Mouse (Mus musculus): ENCODE data around the gene Cep55.

- TF ChIP-seq CTCF (IDR thresholded peaks at IDR 0.05; ENCODE audit: extremely low read depth, insufficient read depth, insufficient read length, insufficient replicate concordance): no peak
- TF ChIP-seq POLR2A (IDR thresholded peaks at IDR 0.05; ENCODE audit: low read depth, low read length): no peak
Observed at GRCm38 (mm10) chr19:38077851-38078540, 23.2 kb downstream of the Cep55 start.
